Mouse (Mus musculus) bone marrow, adult 2 months (tissue): ENCODE results near the gene Agrp.

Experiments used
- CTCF ChIP-seq: fragments of 200-500 bp; IDR thresholded peaks from 2 replicates; pipeline ENCODE4 v1.5.1; 2011; ENCODE audit warnings: low read length, control low read depth; ENCODE audit not compliant: control insufficient read depth, insufficient read depth
- POLR2A ChIP-seq: fragments of 200-500 bp; IDR thresholded peaks from 2 replicates; pipeline ENCODE4 v1.6.1; 2011; ENCODE audit warnings: low read depth, mild to moderate bottlenecking, control low read depth, low read length, borderline replicate concordance; ENCODE audit not compliant: control insufficient read depth

DNA sequence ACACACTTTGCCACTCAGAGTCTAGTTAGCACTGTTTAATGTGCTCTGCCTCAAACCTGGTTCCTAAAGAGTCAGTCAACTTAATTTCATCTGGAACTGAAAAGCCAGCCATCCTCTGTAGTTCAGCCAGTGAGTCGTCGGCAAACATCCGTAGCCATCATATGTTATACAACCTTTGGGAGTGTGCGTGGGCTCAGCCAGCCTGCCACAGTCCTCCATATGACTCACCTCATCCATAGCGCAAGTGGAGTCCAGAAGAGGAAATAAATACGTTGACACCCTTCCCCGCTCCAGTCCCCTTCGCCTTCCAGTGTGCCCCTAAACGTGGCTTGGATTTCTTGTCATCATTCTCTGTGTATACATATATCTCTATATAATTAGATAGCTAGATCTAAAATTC is 65.4 kb downstream of the Agrp start:
- TF ChIP-seq CTCF (no peak), POLR2A (no peak)
